Mouse (Mus musculus) heart, embryonic 12.5 days (tissue): ENCODE data around the gene Sez6l. TPM values are rescaled to one million over a fixed set of nuclear protein-coding genes. Genes with fewer than 3 reads are reported as not detected.

ENCODE experiments used
- ATAC-seq: fragments of 200-750 bp; cut with Nextera tagmentation; 2 replicates; pipeline ENCODE4 v1.8.0; 2017; ENCODE audit warnings: moderate TSS enrichment, moderate library complexity; ENCODE audit not compliant: insufficient number of reproducible peaks, low FRiP score
- H3K27ac ChIP-seq: fragments of 300-500 bp; sonication (generic); 2 replicates; pipeline ENCODE4 v1.5.1; 2016; ENCODE audit warnings: mild to moderate bottlenecking, moderate library complexity; ENCODE audit not compliant: poor library complexity, severe bottlenecking
- H3K27me3 ChIP-seq: fragments of 300-500 bp; sonication (generic); replicated peaks from 2 replicates; pipeline ENCODE4 v1.6.1; 2016; ENCODE audit warnings: mild to moderate bottlenecking, moderate library complexity
- H3K36me3 ChIP-seq: fragments of 300-500 bp; sonication (generic); 2 replicates; pipeline ENCODE4 v1.6.1; 2016; ENCODE audit warnings: mild to moderate bottlenecking, moderate library complexity
- H3K4me1 ChIP-seq: fragments of 300-500 bp; sonication (generic); replicated peaks from 2 replicates; pipeline ENCODE4 v1.6.1; 2016; ENCODE audit warnings: mild to moderate bottlenecking
- H3K4me2 ChIP-seq: fragments of 300-500 bp; sonication (generic); 2 replicates; pipeline ENCODE4 v1.6.1; 2016; ENCODE audit warnings: mild to moderate bottlenecking, moderate library complexity
- H3K4me3 ChIP-seq: fragments of 300-500 bp; sonication (generic); 2 replicates; pipeline ENCODE4 v1.5.1; 2016; ENCODE audit warnings: mild to moderate bottlenecking
- H3K9ac ChIP-seq: fragments of 300-500 bp; sonication (generic); 2 replicates; pipeline ENCODE4 v1.6.1; 2016; ENCODE audit warnings: mild to moderate bottlenecking, moderate library complexity
- H3K9me3 ChIP-seq: fragments of 300-500 bp; sonication (generic); replicated peaks from 2 replicates; pipeline ENCODE4 v1.6.1; 2016; ENCODE audit warnings: mild to moderate bottlenecking, moderate library complexity
- WGBS: fragments of 180-500 bp; shearing (Covaris S2); methylation state at CpG from one replicate; pipeline ENCODE4 v1.1.7; 2016; 5-methylcytosine and 5-hydroxymethylcytosine counted together
- polyA plus RNA-seq: library from polyadenylated mRNA; unstranded; fragments of >200 nt; fragmentation: Nextera tagmentation; extraction: Ambion mirVana; gene quantifications from 2 replicates; pipeline ENCODE4 v1.2.1, GENCODE M21; 2016

The Sez6l gene
- polyA plus RNA-seq, 1 experiment from 2014 or later, result 0.31 TPM

DNA sequence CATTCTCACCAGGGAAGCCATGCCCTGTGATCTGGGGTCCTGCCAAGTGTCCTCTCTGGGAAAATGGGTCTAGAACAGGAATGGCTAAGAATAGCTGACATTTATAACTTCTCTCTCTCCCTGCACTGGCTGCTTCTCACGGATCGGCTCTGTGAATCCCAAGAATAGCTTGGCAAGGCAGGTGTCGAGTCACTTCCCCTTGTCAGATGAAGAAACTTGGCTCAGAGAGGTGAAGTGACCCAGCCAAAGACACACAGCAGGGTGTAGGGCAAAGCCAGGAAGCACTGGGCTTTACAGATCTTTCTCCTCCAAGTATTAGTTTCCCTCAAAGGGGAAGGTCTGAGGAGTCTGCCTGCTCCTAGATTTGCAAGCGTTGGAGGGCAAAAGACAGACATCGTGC, 44.1 kb downstream of the Sez6l start:
- peaks cover 7% of the 10 kb centered on the region for H3K9me3 ChIP-seq
- WGBS, result 65% methylated on average over 5 of the region's 5 CpGs
- H3K27ac ChIP-seq, result no peak overlapping the region
- no peaks in the 10 kb centered on the region for H3K36me3 ChIP-seq
- H3K4me3 ChIP-seq, result no peak overlapping the region
- peaks cover 73% of the 10 kb centered on the region for H3K27me3 ChIP-seq
- no peak overlapping the region for H3K4me2 ChIP-seq
- H3K4me1 ChIP-seq, result peaks cover 8% of the 10 kb centered on the region; the same call in 1 of the 2 replicates
- ATAC-seq, result no peak
- no peak overlapping the region for H3K9ac ChIP-seq

DNA sequence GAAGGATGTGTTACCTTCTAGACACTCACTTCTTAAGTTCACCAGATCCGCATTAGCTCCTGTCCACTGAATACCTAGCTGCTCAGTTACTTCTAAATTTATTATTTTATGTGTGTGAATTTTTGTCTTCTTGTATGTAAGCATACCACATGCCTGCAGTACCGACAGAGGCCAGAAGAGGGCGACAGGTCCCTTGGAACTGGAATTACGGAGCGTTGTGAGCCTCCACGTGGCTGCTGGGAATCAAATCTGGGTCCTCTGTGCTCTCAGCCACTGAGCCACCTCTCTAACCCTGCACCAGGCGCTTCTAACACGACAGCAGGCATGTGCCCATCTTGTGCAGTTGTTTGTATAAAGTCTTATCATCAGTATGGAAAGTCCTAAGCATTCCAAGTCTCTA, 44.8 kb downstream of the Sez6l start:
- Histone ChIP-seq H3K9ac (no peak overlapping the region), H3K27ac (no peak overlapping the region), H3K9me3 (peaks cover 7% of the 10 kb centered on the region), H3K4me3 (no peak overlapping the region), H3K27me3 (peaks cover 73% of the 10 kb centered on the region), H3K4me2 (no peak overlapping the region), H3K4me1 (peaks cover 8% of the 10 kb centered on the region; the same call in 1 of the 2 replicates), H3K36me3 (no peaks in the 10 kb centered on the region)
- ATAC-seq, result no peak
- WGBS, result 57% methylated on average over 8 of the region's 8 CpGs

DNA sequence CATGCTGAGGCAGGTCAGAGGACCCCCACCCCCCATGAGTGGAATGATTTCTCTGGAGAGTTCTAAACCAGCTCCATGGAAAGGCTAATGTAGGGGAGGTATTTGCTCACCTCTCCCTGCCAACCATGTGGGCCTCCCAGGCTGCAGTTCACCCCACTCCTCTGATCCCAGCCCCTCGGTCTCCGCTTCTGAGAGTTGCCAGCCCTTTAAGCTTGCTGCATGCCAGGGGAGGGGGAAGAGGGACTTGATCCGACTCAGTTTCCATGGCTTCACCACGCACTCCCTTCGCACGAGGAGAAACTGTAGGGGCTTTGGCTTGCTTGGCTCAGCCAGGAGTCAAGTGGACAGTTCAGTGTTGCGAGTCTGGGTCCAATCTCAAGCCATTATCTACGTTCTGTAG, 45.9 kb downstream of the Sez6l start:
- ATAC-seq, result no peak
- Histone ChIP-seq H3K4me2 (no peak overlapping the region), H3K27me3 (peaks cover 76% of the 10 kb centered on the region), H3K9ac (no peak overlapping the region), H3K36me3 (no peaks in the 10 kb centered on the region), H3K4me1 (peaks cover 17% of the 10 kb centered on the region), H3K9me3 (peaks cover 7% of the 10 kb centered on the region), H3K4me3 (no peak overlapping the region), H3K27ac (no peak overlapping the region)
- 66% methylated on average over 8 of the region's 8 CpGs for WGBS

DNA sequence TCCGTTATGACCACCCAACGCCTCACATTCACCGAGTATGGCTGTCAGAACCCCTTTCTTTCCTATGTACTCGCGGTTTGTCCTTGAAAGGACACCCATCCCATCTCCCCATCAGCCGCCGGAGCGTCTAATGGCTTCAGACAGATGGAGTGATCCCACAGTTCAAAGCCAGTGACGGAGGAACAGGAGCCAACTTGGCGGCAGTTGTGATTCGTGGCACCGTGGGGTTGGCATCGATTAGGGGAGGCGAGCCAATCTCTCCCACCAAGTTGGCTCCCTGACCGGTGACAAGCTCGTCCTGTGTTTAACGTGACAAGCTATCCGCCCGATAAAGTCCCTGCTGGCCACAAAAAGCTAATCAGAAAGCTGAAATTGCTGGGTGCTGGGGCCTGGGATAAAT, 50.0 kb downstream of the Sez6l start:
- no peak overlapping the region for H3K4me3 ChIP-seq
- H3K9me3 ChIP-seq, result no peaks in the 10 kb centered on the region
- H3K4me2 ChIP-seq, result no peak overlapping the region
- no peak for ATAC-seq
- H3K4me1 ChIP-seq, result peaks cover 26% of the 10 kb centered on the region
- no peak overlapping the region for H3K9ac ChIP-seq
- H3K27me3 ChIP-seq, result peaks cover 37% of the 10 kb centered on the region
- 74% methylated on average over 19 of the region's 19 CpGs for WGBS
- no peaks in the 10 kb centered on the region for H3K36me3 ChIP-seq
- H3K27ac ChIP-seq, result no peak overlapping the region

DNA sequence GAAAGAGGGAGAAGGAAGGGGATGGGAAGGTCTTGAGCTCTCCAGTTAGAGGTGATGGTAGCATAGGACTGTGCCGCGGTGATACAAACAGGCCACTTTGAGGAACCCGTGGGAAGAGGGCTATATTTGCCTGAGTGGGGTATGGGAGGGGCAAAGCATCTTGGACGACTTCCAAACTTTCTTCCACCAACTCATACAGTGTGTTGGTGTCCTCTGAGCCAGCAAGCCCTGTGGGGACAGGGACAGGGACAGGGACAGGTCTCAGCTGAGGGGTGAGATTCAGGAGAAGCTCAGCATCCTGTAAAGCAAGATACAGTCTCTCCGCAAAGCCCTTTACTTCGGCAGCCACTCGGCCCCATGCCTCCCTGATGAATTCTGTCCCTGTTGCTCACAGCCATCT, 50.5 kb downstream of the Sez6l start:
- Histone ChIP-seq H3K4me3 (no peak overlapping the region), H3K9ac (no peak overlapping the region), H3K4me1 (peaks cover 31% of the 10 kb centered on the region), H3K4me2 (no peak overlapping the region; the same call in 1 of the 2 replicates), H3K36me3 (no peaks in the 10 kb centered on the region), H3K27me3 (peaks cover 36% of the 10 kb centered on the region), H3K9me3 (no peaks in the 10 kb centered on the region), H3K27ac (no peak overlapping the region)
- 52% methylated on average over 7 of the region's 7 CpGs for WGBS
- ATAC-seq, result no peak

DNA sequence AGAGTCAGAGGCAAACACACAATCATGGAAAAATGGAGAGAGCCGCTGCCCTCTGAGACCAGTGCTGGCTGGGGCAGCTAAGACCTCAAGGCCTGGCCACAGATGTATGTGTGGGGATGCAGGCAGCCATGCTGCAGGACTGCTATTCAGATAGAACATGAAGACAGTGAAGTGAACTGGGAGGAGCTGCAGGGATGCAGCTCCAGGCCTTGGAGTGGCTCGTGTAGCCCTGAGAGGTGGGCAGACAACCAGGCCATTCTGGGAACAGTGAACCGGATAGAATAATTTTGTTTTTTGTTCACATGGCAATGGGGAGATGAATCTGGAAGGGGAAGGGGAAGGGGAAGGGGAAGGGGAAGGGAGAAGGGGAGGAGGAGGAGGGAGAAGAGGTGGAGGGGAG, 51.0 kb downstream of the Sez6l start:
- ATAC-seq, result no peak
- WGBS, result 77% methylated on average over 3 of the region's 3 CpGs
- H3K9me3 ChIP-seq, result no peaks in the 10 kb centered on the region
- no peaks in the 10 kb centered on the region for H3K36me3 ChIP-seq
- H3K4me2 ChIP-seq, result no peak overlapping the region; the same call in 1 of the 2 replicates
- H3K4me3 ChIP-seq, result no peak overlapping the region
- H3K27ac ChIP-seq, result no peak overlapping the region
- peaks cover 36% of the 10 kb centered on the region for H3K27me3 ChIP-seq
- H3K4me1 ChIP-seq, result peaks cover 35% of the 10 kb centered on the region
- H3K9ac ChIP-seq, result no peak overlapping the region

DNA sequence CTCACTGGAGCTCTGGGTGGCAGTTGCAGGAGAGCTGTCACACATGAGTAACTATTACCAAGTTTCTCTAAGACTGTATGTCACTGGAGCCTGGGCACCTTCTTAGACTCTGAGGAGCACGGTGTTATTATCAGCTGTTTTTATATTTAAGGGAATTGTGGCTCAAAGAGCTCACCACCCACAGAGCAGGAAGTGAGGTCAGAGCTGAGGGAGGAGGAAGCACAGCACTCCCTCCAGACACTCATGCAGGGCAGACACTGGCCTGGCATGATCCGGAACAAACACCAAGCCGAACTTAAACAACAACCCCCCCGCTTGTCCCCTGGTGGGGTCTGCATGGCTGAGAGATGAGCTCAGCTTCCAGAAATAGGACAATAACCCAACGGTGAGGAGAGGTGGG, 51.7 kb downstream of the Sez6l start:
- Histone ChIP-seq H3K9me3 (no peaks in the 10 kb centered on the region), H3K9ac (no peak overlapping the region), H3K36me3 (no peaks in the 10 kb centered on the region), H3K4me2 (no peak overlapping the region), H3K4me1 (peaks cover 39% of the 10 kb centered on the region), H3K27ac (no peak overlapping the region), H3K27me3 (peaks cover 35% of the 10 kb centered on the region), H3K4me3 (no peak overlapping the region)
- 18% methylated on average over 5 of the region's 5 CpGs for WGBS
- ATAC-seq, result no peak

DNA sequence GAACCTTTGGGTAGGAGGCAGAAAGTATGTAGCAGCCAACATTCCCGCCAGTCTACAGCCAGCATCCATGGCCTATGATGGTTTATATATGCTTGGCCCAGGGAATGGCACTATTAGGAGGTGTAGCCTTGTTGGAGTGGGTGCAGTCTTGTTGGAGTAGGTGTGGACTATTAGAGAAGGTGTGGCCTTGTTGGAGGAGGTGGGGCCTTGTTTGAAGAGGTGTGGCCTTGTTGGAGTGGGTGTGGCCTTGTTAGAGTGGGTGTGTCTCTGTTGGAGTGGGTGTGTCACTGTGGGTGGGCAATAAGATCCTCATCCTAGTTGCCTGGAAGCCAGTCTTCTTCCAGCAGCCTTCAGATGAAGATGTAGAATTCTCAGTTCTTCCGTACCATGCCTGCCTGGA, 53.2 kb downstream of the Sez6l start:
- Histone ChIP-seq H3K4me2 (no peak overlapping the region), H3K9me3 (no peaks in the 10 kb centered on the region), H3K36me3 (no peaks in the 10 kb centered on the region), H3K27ac (no peak overlapping the region), H3K27me3 (peaks cover 35% of the 10 kb centered on the region), H3K4me1 (peaks cover 39% of the 10 kb centered on the region), H3K9ac (no peak overlapping the region), H3K4me3 (no peak overlapping the region)
- WGBS, result 98% methylated on average over 2 of the region's 2 CpGs
- ATAC-seq, result no peak

DNA sequence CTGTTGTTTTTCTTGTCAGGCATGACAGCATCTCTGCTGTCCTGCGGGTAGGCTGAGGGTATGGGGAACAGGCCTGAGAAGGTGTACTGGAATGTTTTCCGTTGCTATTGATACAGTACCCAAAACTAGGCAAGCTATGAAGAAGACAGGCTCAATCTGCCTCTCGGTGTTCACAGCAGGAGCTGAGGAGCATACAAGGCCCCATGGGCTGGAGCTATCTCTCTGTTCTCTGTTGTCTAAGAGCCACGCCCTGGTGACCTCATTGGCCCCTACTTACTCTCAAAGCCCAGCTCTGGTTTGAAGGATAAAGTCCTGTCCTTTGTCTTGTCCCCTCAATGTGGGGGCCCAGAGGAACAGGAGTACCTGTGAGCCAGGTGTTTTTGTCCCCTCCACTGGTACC, 53.7 kb downstream of the Sez6l start:
- Histone ChIP-seq H3K4me1 (peaks cover 39% of the 10 kb centered on the region), H3K9me3 (no peaks in the 10 kb centered on the region), H3K4me2 (no peak overlapping the region), H3K27ac (no peak overlapping the region), H3K36me3 (no peaks in the 10 kb centered on the region), H3K9ac (no peak overlapping the region), H3K27me3 (peaks cover 33% of the 10 kb centered on the region; the same call in 1 of the 2 replicates), H3K4me3 (no peak overlapping the region)
- WGBS, result 76% methylated on average over 4 of the region's 4 CpGs
- ATAC-seq, result no peak

DNA sequence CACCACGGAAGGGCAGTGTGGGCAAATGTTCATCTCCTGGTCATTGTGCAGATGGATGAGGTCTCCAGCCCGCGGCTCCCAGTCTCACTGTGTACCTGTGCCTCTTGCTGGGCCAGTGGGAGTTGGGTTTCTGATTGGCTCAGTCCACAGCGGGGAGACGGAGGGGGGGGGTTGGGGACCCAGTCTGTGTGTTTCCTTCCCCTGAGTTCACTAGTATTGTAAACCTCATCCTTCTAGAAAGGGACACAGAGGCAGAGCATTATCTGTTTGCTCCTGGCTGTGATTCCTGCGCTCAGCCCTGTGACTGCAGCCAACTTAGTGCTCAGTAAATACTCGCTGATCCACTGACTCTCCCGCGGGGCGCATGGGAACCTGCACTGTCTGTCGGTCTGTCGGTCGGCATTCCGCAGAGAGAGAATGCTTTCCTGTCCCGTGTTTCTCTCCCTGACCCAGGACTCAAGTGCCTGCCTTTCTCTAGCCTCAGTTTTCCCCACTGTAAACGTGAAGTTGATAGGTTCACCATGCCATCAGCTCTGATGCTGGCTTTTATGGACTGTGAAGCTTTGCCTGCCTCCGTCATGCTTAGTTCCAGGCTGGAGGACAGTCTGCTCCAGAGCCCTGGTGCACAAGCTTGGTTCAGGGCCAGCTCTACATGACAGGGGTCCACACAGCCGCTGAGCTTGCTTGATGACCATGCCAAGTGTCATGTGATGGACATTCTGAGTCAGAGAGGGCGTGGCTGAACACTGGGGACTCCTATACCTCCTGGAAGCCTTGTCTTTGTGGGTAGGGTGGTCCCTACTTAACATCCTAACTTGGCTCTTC, 55.1 kb downstream of the Sez6l start:
- H3K4me2 ChIP-seq, result peak overlapping the region; percentile 44
- peak; percentile 46; the same call in 1 of the 2 replicates for ATAC-seq
- H3K27me3 ChIP-seq, result peaks cover 36% of the 10 kb centered on the region; the same call in 1 of the 2 replicates

DNA sequence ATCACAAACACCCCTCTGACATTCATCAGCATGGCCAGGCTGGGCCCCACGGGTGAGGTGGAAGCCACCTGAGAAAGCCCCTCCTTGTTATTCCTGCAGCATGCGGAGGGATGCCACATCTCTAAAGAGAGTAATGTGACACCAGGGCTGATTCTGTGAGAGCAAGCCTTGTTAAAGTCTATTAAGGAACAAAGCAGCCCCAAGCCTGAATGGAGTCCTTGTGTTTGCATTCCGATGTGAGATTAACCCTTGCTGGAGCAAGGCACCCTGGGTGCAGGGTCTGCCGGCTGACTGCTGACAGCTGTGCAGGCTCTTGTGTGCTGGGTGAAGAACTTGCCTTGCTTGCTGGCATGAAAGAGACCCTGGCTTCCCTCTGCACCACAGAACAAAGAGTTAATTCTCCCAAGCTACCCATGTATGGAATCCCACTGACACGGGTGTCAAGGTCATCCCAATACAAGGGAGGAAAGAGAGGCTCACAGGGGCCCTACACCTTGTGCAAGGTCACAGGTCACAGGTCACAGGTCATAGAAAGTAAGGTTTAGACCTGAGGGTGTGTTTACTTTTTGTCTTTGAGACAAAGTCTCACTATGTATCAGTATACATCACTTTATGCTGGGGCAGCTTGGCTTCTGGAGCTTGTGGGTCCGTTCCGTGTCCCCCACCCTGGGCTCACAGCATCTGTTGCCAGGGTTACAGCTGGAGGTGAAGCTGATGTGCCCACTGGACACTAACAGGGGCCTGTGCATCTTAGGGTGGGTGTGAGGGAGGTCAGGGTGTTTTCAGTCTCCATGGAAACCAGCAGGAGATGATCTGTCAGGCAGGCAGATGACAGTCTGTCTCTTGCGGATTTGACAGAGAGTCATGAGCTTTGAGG, 55.9 kb downstream of the Sez6l start:
- Histone ChIP-seq H3K4me3 (no peak overlapping the region), H3K27ac (no peak overlapping the region), H3K9me3 (peaks cover 6% of the 10 kb centered on the region; the same call in 1 of the 2 replicates), H3K9ac (no peak overlapping the region), H3K4me1 (peaks cover 29% of the 10 kb centered on the region), H3K4me2 (no peak overlapping the region; the same call in 1 of the 2 replicates), H3K27me3 (peaks cover 33% of the 10 kb centered on the region; the same call in 1 of the 2 replicates), H3K36me3 (no peaks in the 10 kb centered on the region)
- WGBS, result 21% methylated on average over 8 of the region's 8 CpGs
- ATAC-seq, result 0 out of 2 replicates have a peak, but pooled peaks have one; percentile 16

More for the DNA sequence above, 55.1 kb downstream of the Sez6l start:
- 21% methylated on average over 19 of the region's 19 CpGs for WGBS
- Histone ChIP-seq H3K4me1 (peaks cover 38% of the 10 kb centered on the region), H3K27ac (no peak overlapping the region), H3K9ac (no peak overlapping the region), H3K4me3 (no peak overlapping the region), H3K36me3 (no peaks in the 10 kb centered on the region), H3K9me3 (no peaks in the 10 kb centered on the region)
